Mouse (Mus musculus) embryonic facial prominence, embryonic 10.5 days (tissue): Measurements from ENCODE around the gene Bysl. TPM values are rescaled to one million over a fixed set of nuclear protein-coding genes. Genes with fewer than 3 reads are reported as not detected.

ENCODE experiments used
- DNase-seq: peaks from one replicate; pipeline ENCODE4 v3.0.0-alpha.2; 2017; ENCODE audit warnings: low spot score
- H3K27ac ChIP-seq: fragments of 300-500 bp; sonication (generic); replicated peaks from 2 replicates; pipeline ENCODE4 v1.5.1; 2016; ENCODE audit warnings: mild to moderate bottlenecking
- H3K27me3 ChIP-seq: fragments of 300-500 bp; sonication (generic); replicated peaks from 2 replicates; pipeline ENCODE4 v1.6.1; 2016; ENCODE audit warnings: low read depth, mild to moderate bottlenecking; ENCODE audit not compliant: poor library complexity, severe bottlenecking
- H3K36me3 ChIP-seq: fragments of 300-500 bp; sonication (generic); replicated peaks from 2 replicates; pipeline ENCODE4 v1.6.1; 2016; ENCODE audit warnings: mild to moderate bottlenecking, moderate library complexity
- H3K4me1 ChIP-seq: fragments of 300-500 bp; sonication (generic); 2 replicates; pipeline ENCODE4 v1.6.1; 2016
- H3K4me3 ChIP-seq: fragments of 300-500 bp; sonication (generic); 2 replicates; pipeline ENCODE4 v1.5.1; 2016; ENCODE audit warnings: mild to moderate bottlenecking, moderate library complexity
- H3K9me3 ChIP-seq: fragments of 300-500 bp; sonication (generic); 2 replicates; pipeline ENCODE4 v1.6.1; 2016; ENCODE audit warnings: mild to moderate bottlenecking
- WGBS: fragments of 180-500 bp; shearing (Covaris S2); methylation state at CpG from one replicate; pipeline ENCODE4 v1.1.7; 2016; 5-methylcytosine and 5-hydroxymethylcytosine counted together
- polyA plus RNA-seq: library from polyadenylated mRNA; unstranded; fragments of >200 nt; fragmentation: Nextera tagmentation; extraction: Ambion mirVana; gene quantifications from 2 replicates; pipeline ENCODE4 v1.2.1, GENCODE M21; 2016

Gene Bysl
- polyA plus RNA-seq, 1 experiment from 2014 or later, result 43.8 TPM

GRCm38 (mm10) chr17:47572436-47572835 is 38.9 kb downstream of the Bysl start:
- H3K36me3 ChIP-seq, result no peaks in the 10 kb centered on the region
- H3K27ac ChIP-seq, result no peak overlapping the region
- H3K9me3 ChIP-seq, result no peaks in the 10 kb centered on the region
- H3K4me1 ChIP-seq, result peaks cover 28% of the 10 kb centered on the region
- H3K4me3 ChIP-seq, result no peak overlapping the region
- no peaks in the 10 kb centered on the region for H3K27me3 ChIP-seq
- no peak for DNase-seq

DNA sequence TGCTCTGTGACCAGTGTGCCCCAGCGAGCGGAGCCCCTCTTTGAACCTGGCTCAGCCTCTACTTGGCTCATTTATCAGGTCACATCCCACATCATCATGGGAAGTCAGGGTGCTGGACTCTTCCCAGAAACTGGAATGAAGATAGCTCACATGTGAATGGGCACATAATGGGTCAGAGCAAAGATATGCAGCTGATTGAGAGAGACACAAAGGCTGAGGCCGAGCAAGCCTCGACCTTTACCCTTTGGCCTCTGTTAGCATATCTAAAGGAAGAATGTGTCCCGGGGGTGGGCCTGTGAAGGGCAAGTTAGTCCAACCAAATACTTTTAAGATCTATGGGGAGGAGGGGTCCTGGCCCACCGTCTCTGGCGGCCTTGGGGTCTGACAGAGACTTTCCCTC is 39.7 kb downstream of the Bysl start:
- Histone ChIP-seq H3K27ac (peak overlapping the region; percentile 59), H3K36me3 (no peaks in the 10 kb centered on the region), H3K4me1 (peaks cover 28% of the 10 kb centered on the region), H3K27me3 (no peaks in the 10 kb centered on the region), H3K9me3 (no peaks in the 10 kb centered on the region), H3K4me3 (0 out of 2 replicates have a peak overlapping the region, but pooled peaks have one; percentile 3)
- peak; percentile 25 for DNase-seq
- 17% methylated on average over 7 of the region's 7 CpGs for WGBS

DNA sequence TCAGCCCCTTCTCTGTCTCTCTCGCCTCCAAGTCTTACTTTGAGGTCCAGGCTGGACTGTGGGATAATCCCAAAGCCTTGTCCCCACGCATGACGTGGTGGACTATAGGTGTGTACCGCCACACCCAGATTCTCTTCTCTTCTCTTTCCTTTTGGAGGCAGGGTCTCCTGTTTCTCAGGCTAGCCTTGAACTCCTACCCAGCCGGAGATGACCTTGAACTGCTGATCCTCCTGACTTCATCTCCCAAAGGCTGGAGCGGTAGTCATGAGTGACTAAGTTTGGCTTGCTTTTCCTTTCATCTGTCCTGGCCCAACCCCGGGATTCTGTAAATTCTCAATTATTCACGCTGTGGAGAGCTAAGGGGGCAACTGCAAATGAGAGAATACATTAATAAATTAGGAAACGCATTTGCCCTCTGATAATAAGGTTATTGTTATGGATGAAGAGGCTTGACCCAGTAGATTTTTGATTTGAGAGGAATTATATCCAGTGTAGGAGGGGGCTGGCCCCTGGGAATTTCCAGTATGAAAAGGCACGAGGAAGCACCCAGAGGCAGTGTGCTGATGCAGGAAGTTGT is 42.3 kb downstream of the Bysl start:
- H3K9me3 ChIP-seq, result no peaks in the 10 kb centered on the region
- H3K27me3 ChIP-seq, result no peaks in the 10 kb centered on the region
- no peaks in the 10 kb centered on the region for H3K36me3 ChIP-seq
- H3K4me3 ChIP-seq, result no peak overlapping the region
- DNase-seq, result no peak
- no peak overlapping the region for H3K27ac ChIP-seq
- peaks cover 26% of the 10 kb centered on the region for H3K4me1 ChIP-seq
- WGBS, result 80% methylated on average over 10 of the region's 10 CpGs

DNA sequence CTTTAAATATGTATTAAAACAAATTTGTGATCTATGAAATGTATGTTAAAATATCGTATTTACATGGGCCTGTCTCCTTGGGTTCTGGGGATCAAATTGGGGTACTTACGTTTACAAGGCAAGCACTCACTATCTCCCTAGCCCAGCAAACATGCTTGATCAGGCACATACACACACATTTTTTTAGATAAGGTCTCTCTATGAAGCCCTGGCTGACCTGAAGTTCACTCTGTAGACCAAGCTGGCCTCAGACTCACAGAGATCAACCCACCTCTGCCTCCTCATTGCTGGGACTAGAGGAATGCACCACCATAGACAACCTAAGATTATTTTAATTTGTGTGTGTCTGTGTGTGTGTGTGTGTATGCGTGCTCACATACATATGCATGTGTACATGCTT is 42.9 kb downstream of the Bysl start:
- Histone ChIP-seq H3K4me1 (peaks cover 24% of the 10 kb centered on the region), H3K36me3 (no peaks in the 10 kb centered on the region), H3K9me3 (no peaks in the 10 kb centered on the region), H3K27me3 (no peaks in the 10 kb centered on the region), H3K4me3 (no peak overlapping the region), H3K27ac (no peak overlapping the region)
- 93% methylated on average over 3 of the region's 3 CpGs for WGBS
- no peak for DNase-seq

GRCm38 (mm10) chr17:47567271-47567670 is 44.0 kb downstream of the Bysl start:
- no peak overlapping the region for H3K4me3 ChIP-seq
- 60% methylated on average over 3 of the region's 3 CpGs for WGBS
- no peak for DNase-seq
- H3K27me3 ChIP-seq, result no peaks in the 10 kb centered on the region
- no peaks in the 10 kb centered on the region for H3K9me3 ChIP-seq
- peak overlapping the region; percentile 21; the same call in 1 of the 2 replicates for H3K27ac ChIP-seq
- peaks cover 18% of the 10 kb centered on the region for H3K4me1 ChIP-seq
- no peaks in the 10 kb centered on the region for H3K36me3 ChIP-seq

GRCm38 (mm10) chr17:47566133-47566532 is 45.2 kb downstream of the Bysl start:
- peak overlapping the region; percentile 26; the same call in 1 of the 2 replicates for H3K27ac ChIP-seq
- H3K9me3 ChIP-seq, result no peaks in the 10 kb centered on the region
- no peak overlapping the region for H3K4me3 ChIP-seq
- DNase-seq, result no peak
- peaks cover 7% of the 10 kb centered on the region for H3K4me1 ChIP-seq
- no peaks in the 10 kb centered on the region for H3K27me3 ChIP-seq
- WGBS, result 24% methylated on average over 2 of the region's 2 CpGs
- H3K36me3 ChIP-seq, result no peaks in the 10 kb centered on the region

- no peaks in the 10 kb centered on the region for H3K9me3 ChIP-seq
- H3K27ac ChIP-seq, result no peak overlapping the region
- WGBS, result 87% methylated on average over 5 of the region's 5 CpGs
- no peak for DNase-seq
- no peaks in the 10 kb centered on the region for H3K36me3 ChIP-seq
- no peaks in the 10 kb centered on the region for H3K27me3 ChIP-seq
- no peak overlapping the region for H3K4me3 ChIP-seq
- H3K4me1 ChIP-seq, result peaks cover 11% of the 10 kb centered on the region
Measured at GRCm38 (mm10) chr17:47564612-47565011, 46.7 kb downstream of the Bysl start.

GRCm38 (mm10) chr17:47562875-47563274 is 48.4 kb downstream of the Bysl start:
- 78% methylated on average over 6 of the region's 6 CpGs for WGBS
- H3K36me3 ChIP-seq, result no peaks in the 10 kb centered on the region

DNA sequence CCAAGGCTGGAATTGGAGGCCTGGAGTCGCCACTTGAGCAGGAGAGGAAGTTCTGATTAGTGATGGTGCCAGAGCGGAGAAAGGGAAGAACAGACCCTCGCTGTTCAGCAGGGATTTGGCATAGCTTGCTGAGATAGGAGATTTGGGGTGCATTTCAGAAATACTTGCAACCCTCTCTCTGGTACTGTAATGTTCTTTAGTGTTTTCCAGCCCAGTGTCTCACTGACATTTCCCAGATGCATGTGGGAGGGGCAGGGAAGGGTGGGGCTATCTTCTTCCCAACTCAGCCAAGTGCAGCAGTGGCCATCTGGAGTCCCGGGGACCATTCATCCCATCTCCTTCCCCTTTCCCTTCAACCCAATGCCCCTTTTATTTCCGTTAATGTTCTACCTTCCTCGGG is 51.6 kb downstream of the Bysl start:
- Histone ChIP-seq H3K36me3 (no peaks in the 10 kb centered on the region), H3K27me3 (no peaks in the 10 kb centered on the region), H3K27ac (no peak overlapping the region), H3K4me1 (peaks cover 6% of the 10 kb centered on the region; the same call in 1 of the 2 replicates), H3K9me3 (no peaks in the 10 kb centered on the region), H3K4me3 (no peak overlapping the region)
- 54% methylated on average over 6 of the region's 6 CpGs for WGBS
- no peak for DNase-seq

More at GRCm38 (mm10) chr17:47562875-47563274, 48.4 kb downstream of the Bysl start:
- no peak for DNase-seq
- Histone ChIP-seq H3K9me3 (no peaks in the 10 kb centered on the region), H3K4me3 (no peak overlapping the region), H3K27ac (no peak overlapping the region), H3K4me1 (peaks cover 12% of the 10 kb centered on the region), H3K27me3 (no peaks in the 10 kb centered on the region)

DNA sequence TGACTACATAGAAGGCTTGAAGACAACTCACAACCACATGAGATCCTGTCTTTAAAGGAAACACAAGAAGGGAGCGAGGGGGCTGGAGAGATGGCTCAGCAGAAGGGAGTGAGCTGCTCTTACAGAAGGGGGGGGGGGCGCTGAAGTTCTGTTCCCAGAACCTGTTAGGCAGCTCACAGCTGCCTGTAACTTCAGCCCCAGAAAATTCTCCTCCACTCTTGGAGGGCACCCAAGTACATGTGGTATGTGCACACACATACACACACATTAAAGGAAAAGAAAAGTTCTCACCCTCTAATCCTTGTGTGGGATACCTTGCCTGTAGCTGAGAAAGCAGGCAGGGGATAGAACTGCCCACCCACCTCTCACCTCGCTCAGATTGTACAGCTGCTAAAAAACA is 54.1 kb downstream of the Bysl start:
- Histone ChIP-seq H3K9me3 (no peaks in the 10 kb centered on the region), H3K36me3 (no peaks in the 10 kb centered on the region), H3K4me3 (no peak overlapping the region), H3K27ac (no peak overlapping the region), H3K27me3 (no peaks in the 10 kb centered on the region), H3K4me1 (peaks cover 6% of the 10 kb centered on the region; the same call in 1 of the 2 replicates)
- no peak for DNase-seq
- WGBS, result 71% methylated on average over 3 of the region's 3 CpGs

GRCm38 (mm10) chr17:47554621-47555020 is 56.7 kb downstream of the Bysl start:
- no peaks in the 10 kb centered on the region for H3K36me3 ChIP-seq
- no peak overlapping the region for H3K27ac ChIP-seq
- DNase-seq, result no peak
- WGBS, result 69% methylated on average over 10 of the region's 10 CpGs
- H3K27me3 ChIP-seq, result no peaks in the 10 kb centered on the region
- no peak overlapping the region for H3K4me3 ChIP-seq
- H3K4me1 ChIP-seq, result peaks cover 1% of the 10 kb centered on the region; the same call in 1 of the 2 replicates
- H3K9me3 ChIP-seq, result no peaks in the 10 kb centered on the region

GRCm38 (mm10) chr17:47552994-47553393 is 58.3 kb downstream of the Bysl start:
- Histone ChIP-seq H3K4me3 (no peak overlapping the region), H3K27me3 (no peaks in the 10 kb centered on the region), H3K4me1 (no peaks in the 10 kb centered on the region), H3K27ac (no peak overlapping the region), H3K9me3 (no peaks in the 10 kb centered on the region), H3K36me3 (no peaks in the 10 kb centered on the region)
- no peak for DNase-seq

- no peaks in the 10 kb centered on the region for H3K9me3 ChIP-seq
- H3K4me1 ChIP-seq, result no peaks in the 10 kb centered on the region
- 83% methylated on average over 7 of the region's 7 CpGs for WGBS
Measured at GRCm38 (mm10) chr17:47551049-47551448, 60.2 kb downstream of the Bysl start.

More at GRCm38 (mm10) chr17:47551049-47551448, 60.2 kb downstream of the Bysl start:
- Histone ChIP-seq H3K27me3 (no peaks in the 10 kb centered on the region), H3K4me3 (no peak overlapping the region), H3K27ac (no peak overlapping the region), H3K36me3 (no peaks in the 10 kb centered on the region)
- no peak for DNase-seq
